Mouse (Mus musculus): Measurements from ENCODE around the gene Fam83g.
"Not testable (repeated sequence)": the region's sequence is repeated elsewhere in the genome, so short reads cannot be mapped to it uniquely, and the experiment has no call there.

DNA sequence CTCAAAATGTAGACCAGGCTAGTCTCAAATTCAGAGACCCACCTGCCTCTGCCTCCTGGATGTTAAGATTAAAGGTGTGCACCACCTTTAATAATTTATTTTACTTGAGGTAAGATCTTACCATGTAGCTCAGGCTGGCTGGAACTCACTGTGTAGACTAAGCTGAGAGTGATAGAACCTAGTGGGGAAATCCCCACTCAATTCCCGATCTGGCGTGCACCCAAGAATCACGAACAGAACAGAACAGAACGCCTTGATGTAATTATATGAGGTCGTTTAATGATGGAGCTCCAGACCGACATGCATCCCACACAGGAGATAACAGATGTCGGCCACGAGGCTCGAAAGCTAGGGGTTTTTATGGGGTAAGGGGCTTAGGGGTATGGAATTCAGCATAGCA lies 43.3 kb upstream of the Fam83g start:
- not testable (repeated sequence) for TF ChIP-seq CTCF (IDR thresholded peaks at IDR 0.05; ENCODE audit: extremely low read depth, insufficient read length, insufficient replicate concordance, low read depth, low read length); POLR2A (IDR thresholded peaks at IDR 0.05; ENCODE audit: low read depth, low read length)

Data from small intestine, adult 2 months (tissue).